Mouse (Mus musculus) left cerebral cortex, adult 11 months (tissue): Measurements from ENCODE around the gene Tas2r143.

ENCODE experiments used
- DNase-seq: peaks from one replicate; pipeline ENCODE4 v3.0.0; 2022; ENCODE audit warnings: low spot score

Tas2r143 gene

GRCm38 (mm10) chr6:42365215-42365614 is 34.8 kb upstream of the Tas2r143 start:
- no peak for DNase-seq

- no peak for DNase-seq
Observed at GRCm38 (mm10) chr6:42369870-42370269, 30.2 kb upstream of the Tas2r143 start.

GRCm38 (mm10) chr6:42370630-42371363 is 29.2 kb upstream of the Tas2r143 start:
- DNase-seq = no peak

GRCm38 (mm10) chr6:42372001-42372400 is 28.0 kb upstream of the Tas2r143 start:
- DNase-seq = no peak

- DNase-seq = no peak
Observed at GRCm38 (mm10) chr6:42372421-42372815, 27.6 kb upstream of the Tas2r143 start.

- no peak for DNase-seq
Observed at GRCm38 (mm10) chr6:42372816-42373547, 27.1 kb upstream of the Tas2r143 start, which contains the start of gene Epha1. Gene Epha1, minus strand, starts transcription at chr6:42373268.

GRCm38 (mm10) chr6:42373669-42374430 is 26.2 kb upstream of the Tas2r143 start:
- no peak for DNase-seq

- no peak for DNase-seq
Observed at GRCm38 (mm10) chr6:42374701-42375100, 25.3 kb upstream of the Tas2r143 start.

- DNase-seq = no peak
Observed at GRCm38 (mm10) chr6:42375131-42375530, 24.9 kb upstream of the Tas2r143 start.

- no peak for DNase-seq
Observed at GRCm38 (mm10) chr6:42376016-42376415, 24.0 kb upstream of the Tas2r143 start.

- DNase-seq = no peak
Observed at GRCm38 (mm10) chr6:42376504-42377019, 23.5 kb upstream of the Tas2r143 start.

GRCm38 (mm10) chr6:42377280-42377679 is 22.8 kb upstream of the Tas2r143 start:
- no peak for DNase-seq

GRCm38 (mm10) chr6:42379551-42379950 is 20.5 kb upstream of the Tas2r143 start:
- no peak for DNase-seq

- DNase-seq = no peak
Observed at GRCm38 (mm10) chr6:42380416-42381144, 19.5 kb upstream of the Tas2r143 start.

GRCm38 (mm10) chr6:42381221-42381620 is 18.8 kb upstream of the Tas2r143 start:
- DNase-seq = no peak

GRCm38 (mm10) chr6:42381916-42382381 is 18.1 kb upstream of the Tas2r143 start:
- no peak for DNase-seq

- no peak for DNase-seq
Observed at GRCm38 (mm10) chr6:42383360-42383759, 16.7 kb upstream of the Tas2r143 start.

GRCm38 (mm10) chr6:42385635-42386034 is 14.4 kb upstream of the Tas2r143 start:
- no peak for DNase-seq

- no peak for DNase-seq
Observed at GRCm38 (mm10) chr6:42391796-42392330, 8.2 kb upstream of the Tas2r143 start.

GRCm38 (mm10) chr6:42395960-42396809 is 3.9 kb upstream of the Tas2r143 start:
- DNase-seq = no peak
